Mouse (Mus musculus) gastrocnemius, postnatal 4 days (tissue): ENCODE measurements around the gene Arhgef19. TPM values are rescaled to one million over a fixed set of nuclear protein-coding genes. Genes with fewer than 3 reads are reported as not detected.

Experiments
- DNase-seq, 2 experiments: peaks; one replicate each; pipeline ENCODE4 v3.0.0; 2021 to 2022; ENCODE audit warnings: low spot score in 2 of 2, mixed read lengths in 2 of 2
- total RNA-seq, 2 experiments: library from RNA; stranded (reverse); gene quantifications; 2 replicates each; pipeline ENCODE4 v1.2.3; 2021

The Arhgef19 gene
- total RNA-seq, 2 experiments from 2014 or later: 3.0 to 4.7 TPM

GRCm38 (mm10) chr4:141235537-141236111, 3.7 kb upstream of the Arhgef19 start:
- no peak for DNase-seq

- peak in 1 of 2 experiments; percentile 37 for DNase-seq
Observed at GRCm38 (mm10) chr4:141236856-141237255, 2.4 kb upstream of the Arhgef19 start.

- no peak for DNase-seq
Observed at GRCm38 (mm10) chr4:141238492-141239387, 559 bp upstream of the Arhgef19 start.

GRCm38 (mm10) chr4:141240617-141241016, 1.3 kb downstream of the Arhgef19 start:
- DNase-seq: no peak

GRCm38 (mm10) chr4:141241861-141242260, 2.6 kb downstream of the Arhgef19 start:
- DNase-seq: no peak

GRCm38 (mm10) chr4:141242651-141243241, 3.4 kb downstream of the Arhgef19 start:
- DNase-seq: no peak

GRCm38 (mm10) chr4:141243636-141244035, 4.3 kb downstream of the Arhgef19 start:
- DNase-seq: no peak

GRCm38 (mm10) chr4:141244401-141244800, 5.1 kb downstream of the Arhgef19 start:
- DNase-seq: no peak

- DNase-seq: peak; percentile 61 to 62
Observed at GRCm38 (mm10) chr4:141244931-141245425, 5.7 kb downstream of the Arhgef19 start.

- no peak for DNase-seq
Observed at GRCm38 (mm10) chr4:141246089-141246997, 7.0 kb downstream of the Arhgef19 start.

GRCm38 (mm10) chr4:141246998-141247350, 7.7 kb downstream of the Arhgef19 start:
- no peak for DNase-seq

GRCm38 (mm10) chr4:141247776-141248613, 8.7 kb downstream of the Arhgef19 start:
- peak; percentile 48 to 60 for DNase-seq

GRCm38 (mm10) chr4:141248614-141248978, 9.3 kb downstream of the Arhgef19 start:
- DNase-seq: no peak

- no peak for DNase-seq
Observed at GRCm38 (mm10) chr4:141249383-141249782, 10.1 kb downstream of the Arhgef19 start.

- no peak for DNase-seq
Observed at GRCm38 (mm10) chr4:141251071-141251470, 11.8 kb downstream of the Arhgef19 start.

- no peak for DNase-seq
Observed at GRCm38 (mm10) chr4:141252641-141253040, 13.3 kb downstream of the Arhgef19 start.

GRCm38 (mm10) chr4:141254234-141254633, 14.9 kb downstream of the Arhgef19 start:
- peak in 1 of 2 experiments; percentile 66 for DNase-seq

- no peak for DNase-seq
Observed at GRCm38 (mm10) chr4:141257440-141257839, 18.1 kb downstream of the Arhgef19 start.

GRCm38 (mm10) chr4:141259413-141259812, 20.1 kb downstream of the Arhgef19 start:
- no peak for DNase-seq
